Mouse (Mus musculus): ENCODE measurements around the gene Tmem33. TPM values are rescaled to one million over a fixed set of nuclear protein-coding genes. Genes with fewer than 3 reads are reported as not detected.

Tmem33 gene
- total and polyA plus RNA-seq, 3 experiments = 70.4 to 147 (median 134) TPM

DNA sequence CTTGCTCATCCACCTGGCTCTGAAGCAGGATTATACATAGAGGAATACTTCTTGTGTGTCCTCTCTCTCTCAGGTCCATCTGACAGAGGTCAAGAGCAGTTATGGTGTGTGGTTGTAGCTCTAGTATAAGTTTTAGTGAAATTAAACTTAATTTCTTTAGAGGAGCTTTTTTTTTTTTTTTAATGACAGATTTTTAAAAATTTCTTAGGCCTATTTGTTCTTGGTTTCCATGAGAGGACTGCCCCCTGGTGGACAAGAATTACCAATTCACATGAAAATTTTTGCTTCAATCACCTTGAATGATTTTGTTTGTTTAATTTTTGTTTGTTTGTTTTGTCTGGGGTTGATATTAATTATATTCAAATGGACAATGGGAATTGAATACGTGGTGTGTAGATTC is 22.1 kb upstream of the Tmem33 start:
- no peak for TF ChIP-seq CHD1 (IDR thresholded peaks at IDR 0.05; ENCODE audit: low read depth, low read length)
- TF ChIP-seq IRF4 (IDR thresholded peaks at IDR 0.05; ENCODE audit: low read depth, low read length) = no peak
- no peak for TF ChIP-seq MEF2A (IDR thresholded peaks at IDR 0.05; ENCODE audit: borderline replicate concordance, low read depth, low read length)
- TF ChIP-seq MAX (IDR thresholded peaks at IDR 0.05; ENCODE audit: low read length) = no peak
- peak; percentile 55; the same call in 1 of the 2 replicates for TF ChIP-seq SMC3 (IDR thresholded peaks at IDR 0.05; ENCODE audit: low read depth, low read length)
- TF ChIP-seq ELF1 (IDR thresholded peaks at IDR 0.05; ENCODE audit: low read depth, low read length) = no peak
- TF ChIP-seq EP300 (IDR thresholded peaks at IDR 0.05; ENCODE audit: low read length) = no peak
- no peak for TF ChIP-seq SIN3A (IDR thresholded peaks at IDR 0.05; ENCODE audit: low read length)
- no peak for TF ChIP-seq RCOR1 (conservative IDR thresholded peaks at IDR 0.05; ENCODE audit: low read depth, low read length)
- TF ChIP-seq BHLHE40 (IDR thresholded peaks at IDR 0.05; ENCODE audit: low read depth, low read length) = no peak
- TF ChIP-seq MYC (IDR thresholded peaks at IDR 0.05; ENCODE audit: low read depth, low read length) = no peak
- TF ChIP-seq ETS1 (conservative IDR thresholded peaks at IDR 0.05; ENCODE audit: low read depth, low read length) = no peak
- no peak for TF ChIP-seq MXI1 (IDR thresholded peaks at IDR 0.05; ENCODE audit: low read depth, low read length)
- TF ChIP-seq UBTF (IDR thresholded peaks at IDR 0.05; ENCODE audit: low read depth, low read length) = no peak
- no peak for TF ChIP-seq JUND (conservative IDR thresholded peaks at IDR 0.05; ENCODE audit: low read depth, low read length)
- TF ChIP-seq ZNF384 (IDR thresholded peaks at IDR 0.05; ENCODE audit: low read depth, low read length) = peak; percentile 76
- no peak for TF ChIP-seq NELFE (IDR thresholded peaks at IDR 0.05; ENCODE audit: low read depth, low read length)
- TF ChIP-seq RAD21 (IDR thresholded peaks at IDR 0.05; ENCODE audit: low read depth, low read length) = peak; percentile 63
- no peak for TF ChIP-seq MAFK (IDR thresholded peaks at IDR 0.05; ENCODE audit: insufficient replicate concordance, low read length)
- TF ChIP-seq ZMIZ1 (IDR thresholded peaks at IDR 0.05; ENCODE audit: low read depth, low read length) = no peak
- peak in 1 of 2 experiments; percentile 67; a peak in 2 of 4 replicates for TF ChIP-seq CTCF (conservative IDR thresholded peaks at IDR 0.05 in 1 of 2, IDR thresholded peaks at IDR 0.05 in 1 of 2; ENCODE audit: low read depth in 2 of 2, low read length in 2 of 2)
- TF ChIP-seq GABPA (IDR thresholded peaks at IDR 0.05; ENCODE audit: insufficient replicate concordance, low read depth, low read length) = no peak
- TF ChIP-seq HCFC1 (IDR thresholded peaks at IDR 0.05; ENCODE audit: low read depth, low read length) = no peak
- TF ChIP-seq TCF12 (IDR thresholded peaks at IDR 0.05; ENCODE audit: low read depth, low read length) = no peak
- no peak for TF ChIP-seq ZC3H11A (IDR thresholded peaks at IDR 0.05; ENCODE audit: low read depth, low read length)
- Histone ChIP-seq H3K36me3 (replicated peaks in 1 of 2; ENCODE audit: control insufficient read depth in 1 of 2, insufficient read depth in 1 of 2, low read length in 1 of 2) (no peaks in the 10 kb centered on the region), H3K9ac (ENCODE audit: insufficient read depth, low read depth) (no peak overlapping the region), H3K27me3 (replicated peaks) (no peaks in the 10 kb centered on the region), H3K79me2 (replicated peaks; ENCODE audit: control insufficient read depth, extremely low read depth, insufficient read depth, poor library complexity, severe bottlenecking) (no peaks in the 10 kb centered on the region), H3K27ac (ENCODE audit: insufficient read depth, low read depth) (no peak overlapping the region), H3K4me2 (ENCODE audit: insufficient read depth, low read depth, poor library complexity, severe bottlenecking) (no peak overlapping the region), H3K9me3 (replicated peaks; ENCODE audit: low read length) (no peaks in the 10 kb centered on the region), H3K4me3 (replicated peaks in 1 of 3; ENCODE audit: low read depth in 2 of 3, low read length in 2 of 3, poor library complexity in 1 of 3) (no peak overlapping the region), H3K4me1 (ENCODE audit: control insufficient read depth in 1 of 2, insufficient read depth in 2 of 2) (peaks cover 0 to 4% of the 10 kb centered on the region in 2 experiments; a peak in 2 of 4 replicates)
- in situ Hi-C loops (cut with MboI; ENCODE audit: low pct_ligation_motif_present, low pct_unique_long_range_greater_than_20kb, low sequenced_read_pairs) = loop anchor here (10.0 kb wide), 1 partner anchor 184 kb away; no protein-coding TSS in a partner anchor
- dilution Hi-C loops (cut with MboI; ENCODE audit: extremely low pct_ligation_motif_present, extremely low pct_unique_long_range_greater_than_20kb, low sequenced_read_pairs) = no loop called here
- peak; percentile 46 for DNase-seq (ENCODE audit: extremely low read depth)

Measured in CH12.LX (cell line).